Comparison of ENCODE assay signal across 8 mouse cellular contexts in the genomic region with DNA sequence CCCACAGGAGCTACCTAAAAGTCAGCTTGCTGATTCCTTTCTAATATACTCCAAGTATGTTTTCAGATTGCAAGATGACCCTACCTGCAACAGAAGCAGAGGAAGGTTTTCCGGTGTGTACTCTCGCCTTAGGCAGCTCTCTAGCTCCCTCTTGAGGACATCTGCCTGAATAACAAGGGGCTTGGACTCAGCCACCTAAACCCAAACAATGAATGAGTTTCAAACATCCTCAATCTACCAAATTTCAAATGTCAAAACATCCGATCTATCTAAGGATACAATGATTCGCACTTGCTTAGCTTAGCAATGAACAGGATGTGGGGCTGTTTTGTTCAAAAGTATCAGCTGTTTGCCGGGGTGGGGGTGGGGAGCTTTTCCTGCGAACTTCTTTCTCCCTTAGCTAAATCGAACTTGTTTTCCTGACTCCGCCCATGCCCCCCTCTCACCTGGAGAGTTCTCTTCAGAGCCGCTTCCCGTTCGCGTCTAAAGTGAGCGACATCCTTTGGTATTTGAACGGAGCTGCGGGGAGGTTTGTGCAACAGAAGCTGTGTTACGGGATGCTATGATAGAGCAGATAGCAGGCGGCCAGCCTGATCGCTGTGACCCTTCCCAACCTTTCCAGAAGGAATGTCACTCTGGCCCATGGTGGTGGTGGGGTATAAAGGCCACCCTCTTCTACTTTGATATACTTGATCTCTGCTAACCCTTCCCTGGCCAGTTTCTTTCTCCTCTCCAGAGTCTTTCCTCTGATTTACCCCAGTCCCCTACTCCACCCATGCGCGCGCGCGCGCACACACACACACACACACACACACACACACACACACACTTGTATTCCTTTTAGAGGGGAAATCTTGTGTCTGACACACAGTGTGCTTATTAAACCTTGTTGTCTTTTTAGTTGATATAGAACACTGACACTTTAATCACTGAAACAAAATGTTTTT. TPM values are rescaled to one million over a fixed set of nuclear protein-coding genes. Genes with fewer than 3 reads are reported as not detected.
A peak's percentile ranks its signal among the peaks of the same experiment; 100 is the strongest.
DNase-seq lines count a peak whose midpoint lies in the region; ATAC-seq and TF ChIP-seq lines count a peak whose summit lies in the region.

No protein-coding gene starts in this region.

- H3K9ac ChIP-seq in forebrain, embryonic 15.5 days (replicated peaks): peak overlapping the region; percentile 45
- peak overlapping the region; percentile 37 for H3K9ac ChIP-seq in hindbrain, embryonic 14.5 days

- no peak overlapping the region for H3K27ac ChIP-seq in forebrain, embryonic 15.5 days (replicated peaks)
- no peak overlapping the region for H3K27ac ChIP-seq in hindbrain, embryonic 14.5 days
- H3K27ac ChIP-seq in left cerebral cortex, adult 2 months: no peak overlapping the region

- WGBS in forebrain, embryonic 15.5 days: 22% methylated on average over 24 of the region's 24 CpGs
- 22% methylated on average over 24 of the region's 24 CpGs for WGBS in hindbrain, embryonic 14.5 days

- peak overlapping the region; percentile 43 for H3K4me3 ChIP-seq in forebrain, embryonic 15.5 days
- peak overlapping the region; percentile 35 for H3K4me3 ChIP-seq in hindbrain, embryonic 14.5 days (replicated peaks; ENCODE audit: low read length)
- H3K4me3 ChIP-seq in left cerebral cortex, adult 2 months: peak overlapping the region; percentile 43

- H3K9me3 ChIP-seq in forebrain, embryonic 15.5 days: no peaks in the 10 kb centered on the region
- H3K9me3 ChIP-seq in hindbrain, embryonic 14.5 days (ENCODE audit: control insufficient read depth, low read length): 0 out of 2 replicates have a peak, but pooled peaks cover 3% of the 10 kb centered on the region

- peaks cover 5% of the 10 kb centered on the region for H3K4me1 ChIP-seq in forebrain, embryonic 15.5 days
- H3K4me1 ChIP-seq in hindbrain, embryonic 14.5 days (replicated peaks; ENCODE audit: control insufficient read depth, insufficient read depth, low read length): no peaks in the 10 kb centered on the region

- peak; percentile 97 for TF ChIP-seq CTCF in left cerebral cortex, adult 2 months (IDR thresholded peaks at IDR 0.05)

- intact Hi-C loops in left cerebral cortex, adult 2 months (cut with DNase I): loop anchor here (1.0 to 10.0 kb wide), 3 partner anchors 255 to 607 kb away; partner anchors contain the start of genes Ak9 and Fig4

- ATAC-seq in cerebellum, adult (ENCODE audit: insufficient number of reproducible peaks, low FRiP score, low TSS enrichment): peak; percentile 49; the same call in 1 of the 2 replicates
- ATAC-seq in forebrain, embryonic 15.5 days (replicated peaks): peak; percentile 41; the same call in 1 of the 2 replicates
- no peak for ATAC-seq in hindbrain, embryonic 14.5 days (ENCODE audit: low FRiP score)
- peak; percentile 86 for ATAC-seq in megakaryocyte, adult 5-6 weeks (ENCODE audit: poor library complexity, severe bottlenecking)

- DNase-seq in MN1 (ENCODE audit: low spot score): peak; percentile 86
- peak; percentile 90 for DNase-seq in hindbrain, embryonic 14.5 days (ENCODE audit: low spot score)
- peak; percentile 57 to 69 for DNase-seq in left cerebral cortex, adult 2 months (ENCODE audit: extremely low spot score in 1 of 2, low spot score in 2 of 2)
- peak; percentile 70 to 78 for DNase-seq in right cerebral cortex, adult 2 months (ENCODE audit: low spot score in 2 of 2)
- peak; percentile 66 for DNase-seq in yolk sac, embryonic 10.5 days (ENCODE audit: low spot score)

- no peaks in the 10 kb centered on the region; the same call in 1 of the 2 replicates for H3K27me3 ChIP-seq in forebrain, embryonic 15.5 days
- H3K27me3 ChIP-seq in hindbrain, embryonic 14.5 days (ENCODE audit: control insufficient read depth, insufficient read depth, low read length): no peaks in the 10 kb centered on the region

- H3K4me2 ChIP-seq in forebrain, embryonic 15.5 days (replicated peaks): peak overlapping the region; percentile 70
- peak overlapping the region; percentile 62 for H3K4me2 ChIP-seq in hindbrain, embryonic 14.5 days (replicated peaks)

- H3K36me3 ChIP-seq in forebrain, embryonic 15.5 days: no peaks in the 10 kb centered on the region
- H3K36me3 ChIP-seq in hindbrain, embryonic 14.5 days (replicated peaks; ENCODE audit: control insufficient read depth, insufficient read depth): no peaks in the 10 kb centered on the region

RNA-seq across cellular contexts. Expression of gene Ccdc162, which starts 26.2 kb away (rescaled TPM):
- polyA plus RNA-seq in forebrain, embryonic 15.5 days (2015; fragmentation: Nextera tagmentation; extraction: Ambion mirVana): 0.26 and 0.46 TPM in 2 replicates
- polyA plus RNA-seq in hindbrain, embryonic 14.5 days (2014; fragmentation: Nextera tagmentation; extraction: Ambion mirVana): 1.0 and 2.7 TPM in 2 replicates
- total RNA-seq in left cerebral cortex, adult 2 months (2021): 1 to 10 TPM; 1.8 to 2.0 TPM
- 0.09 TPM in 1 of 2 replicates, not detected in the other for total RNA-seq in megakaryocyte, adult 5-6 weeks (2015)
- total RNA-seq in megakaryocyte, adult 5-6 weeks (2017): 0.12 and 0.37 TPM in 2 replicates
